Mouse (Mus musculus): ENCODE results near the gene Cttnbp2nl. TPM values are rescaled to one million over a fixed set of nuclear protein-coding genes. Genes with fewer than 3 reads are reported as not detected.

The Cttnbp2nl gene
- total and polyA plus RNA-seq, 2 experiments from 2014 or later: 24.9 to 42.4 TPM

- H3K27ac ChIP-seq: no peak overlapping the region
- H3K27me3 ChIP-seq (ENCODE audit: insufficient read depth, low read length): no peaks in the 10 kb centered on the region
- H3K9me3 ChIP-seq (ENCODE audit: low read length): no peaks in the 10 kb centered on the region
- no peaks in the 10 kb centered on the region for H3K4me1 ChIP-seq (ENCODE audit: insufficient read depth, low read length)
- 92% methylated on average over 11 of the region's 11 CpGs for WGBS
- ATAC-seq: no peak
- no peak for DNase-seq (ENCODE audit: low spot score)
- no peak overlapping the region for H3K9ac ChIP-seq (replicated peaks; ENCODE audit: low read length)
- H3K4me3 ChIP-seq (ENCODE audit: low read length): no peak overlapping the region
- no peak overlapping the region for H3K4me2 ChIP-seq (ENCODE audit: low read depth, low read length)
- peaks cover 37% of the 10 kb centered on the region for H3K36me3 ChIP-seq (ENCODE audit: insufficient read depth, low read length)
- no peak for TF ChIP-seq CTCF (IDR thresholded peaks at IDR 0.05; ENCODE audit: low read depth)
These were observed 42.1 kb downstream of the Cttnbp2nl start for GRCm38 (mm10) chr3:105010681-105011339.

- Histone ChIP-seq H3K4me3 (ENCODE audit: low read length) (no peak overlapping the region), H3K27ac (no peak overlapping the region), H3K4me1 (ENCODE audit: insufficient read depth, low read length) (no peaks in the 10 kb centered on the region), H3K27me3 (ENCODE audit: insufficient read depth, low read length) (no peaks in the 10 kb centered on the region), H3K9me3 (ENCODE audit: low read length) (no peaks in the 10 kb centered on the region), H3K9ac (replicated peaks; ENCODE audit: low read length) (no peak overlapping the region), H3K36me3 (ENCODE audit: insufficient read depth, low read length) (peaks cover 59% of the 10 kb centered on the region), H3K4me2 (ENCODE audit: low read depth, low read length) (no peak overlapping the region)
- ATAC-seq: no peak
- WGBS: 89% methylated on average over 9 of the region's 9 CpGs
- no peak for DNase-seq (ENCODE audit: low spot score)
- no peak for TF ChIP-seq CTCF (IDR thresholded peaks at IDR 0.05; ENCODE audit: low read depth)
These were observed 44.9 kb downstream of the Cttnbp2nl start for GRCm38 (mm10) chr3:105008070-105008469.

GRCm38 (mm10) chr3:105006101-105006500, 46.8 kb downstream of the Cttnbp2nl start:
- H3K9me3 ChIP-seq (ENCODE audit: low read length): no peaks in the 10 kb centered on the region
- H3K36me3 ChIP-seq (ENCODE audit: insufficient read depth, low read length): peaks cover 58% of the 10 kb centered on the region
- H3K4me2 ChIP-seq (ENCODE audit: low read depth, low read length): no peak overlapping the region
- ATAC-seq (no peak), DNase-seq (ENCODE audit: low spot score) (no peak)
- H3K27ac ChIP-seq: no peak overlapping the region
- TF ChIP-seq CTCF (IDR thresholded peaks at IDR 0.05; ENCODE audit: low read depth): no peak
- H3K4me1 ChIP-seq (ENCODE audit: insufficient read depth, low read length): no peaks in the 10 kb centered on the region
- 84% methylated on average over 6 of the region's 6 CpGs for WGBS
- H3K4me3 ChIP-seq (ENCODE audit: low read length): no peak overlapping the region
- no peaks in the 10 kb centered on the region for H3K27me3 ChIP-seq (ENCODE audit: insufficient read depth, low read length)
- no peak overlapping the region for H3K9ac ChIP-seq (replicated peaks; ENCODE audit: low read length)

- H3K4me1 ChIP-seq (ENCODE audit: insufficient read depth, low read length): no peaks in the 10 kb centered on the region
- no peaks in the 10 kb centered on the region for H3K9me3 ChIP-seq (ENCODE audit: low read length)
- WGBS: 90% methylated on average over 20 of the region's 20 CpGs
- H3K4me3 ChIP-seq (ENCODE audit: low read length): no peak overlapping the region
- no peak overlapping the region for H3K4me2 ChIP-seq (ENCODE audit: low read depth, low read length)
- no peak for ATAC-seq
- no peak overlapping the region for H3K9ac ChIP-seq (replicated peaks; ENCODE audit: low read length)
- no peaks in the 10 kb centered on the region for H3K27me3 ChIP-seq (ENCODE audit: insufficient read depth, low read length)
- peaks cover 53% of the 10 kb centered on the region for H3K36me3 ChIP-seq (ENCODE audit: insufficient read depth, low read length)
- no peak for DNase-seq (ENCODE audit: low spot score)
- TF ChIP-seq CTCF (IDR thresholded peaks at IDR 0.05; ENCODE audit: low read depth): no peak
- no peak overlapping the region for H3K27ac ChIP-seq
These were observed 47.3 kb downstream of the Cttnbp2nl start for GRCm38 (mm10) chr3:105005561-105006065.

- Histone ChIP-seq H3K27me3 (ENCODE audit: insufficient read depth, low read length) (no peaks in the 10 kb centered on the region), H3K9me3 (ENCODE audit: low read length) (no peaks in the 10 kb centered on the region), H3K27ac (no peak overlapping the region), H3K4me2 (ENCODE audit: low read depth, low read length) (no peak overlapping the region), H3K4me3 (ENCODE audit: low read length) (no peak overlapping the region), H3K9ac (replicated peaks; ENCODE audit: low read length) (no peak overlapping the region), H3K4me1 (ENCODE audit: insufficient read depth, low read length) (no peaks in the 10 kb centered on the region), H3K36me3 (ENCODE audit: insufficient read depth, low read length) (peaks cover 47% of the 10 kb centered on the region)
- no peak for ATAC-seq
- no peak for DNase-seq (ENCODE audit: low spot score)
- 93% methylated on average over 10 of the region's 10 CpGs for WGBS
- no peak for TF ChIP-seq CTCF (IDR thresholded peaks at IDR 0.05; ENCODE audit: low read depth)
These were observed 47.9 kb downstream of the Cttnbp2nl start for GRCm38 (mm10) chr3:105005011-105005410.

GRCm38 (mm10) chr3:105003960-105004463, 48.9 kb downstream of the Cttnbp2nl start:
- 65% methylated on average over 14 of the region's 14 CpGs for WGBS
- ATAC-seq: peak; percentile 59; the same call in 1 of the 2 replicates
- Histone ChIP-seq H3K27me3 (ENCODE audit: insufficient read depth, low read length) (no peaks in the 10 kb centered on the region), H3K27ac (no peak overlapping the region), H3K36me3 (ENCODE audit: insufficient read depth, low read length) (peaks cover 38% of the 10 kb centered on the region), H3K4me1 (ENCODE audit: insufficient read depth, low read length) (no peaks in the 10 kb centered on the region), H3K4me2 (ENCODE audit: low read depth, low read length) (no peak overlapping the region), H3K4me3 (ENCODE audit: low read length) (no peak overlapping the region), H3K9ac (replicated peaks; ENCODE audit: low read length) (no peak overlapping the region), H3K9me3 (ENCODE audit: low read length) (no peaks in the 10 kb centered on the region)
- no peak for TF ChIP-seq CTCF (IDR thresholded peaks at IDR 0.05; ENCODE audit: low read depth)
- peak; percentile 24 for DNase-seq (ENCODE audit: low spot score)

GRCm38 (mm10) chr3:105001374-105001773, 51.6 kb downstream of the Cttnbp2nl start:
- no peak overlapping the region for H3K9ac ChIP-seq (replicated peaks; ENCODE audit: low read length)
- 0 out of 2 replicates have a peak, but pooled peaks cover 5% of the 10 kb centered on the region for H3K4me1 ChIP-seq (ENCODE audit: insufficient read depth, low read length)
- 64% methylated on average over 6 of the region's 6 CpGs for WGBS
- no peak for ATAC-seq
- H3K4me2 ChIP-seq (ENCODE audit: low read depth, low read length): no peak overlapping the region
- no peaks in the 10 kb centered on the region for H3K27me3 ChIP-seq (ENCODE audit: insufficient read depth, low read length)
- peaks cover 22% of the 10 kb centered on the region; the same call in 1 of the 2 replicates for H3K36me3 ChIP-seq (ENCODE audit: insufficient read depth, low read length)
- no peak overlapping the region for H3K27ac ChIP-seq
- no peaks in the 10 kb centered on the region for H3K9me3 ChIP-seq (ENCODE audit: low read length)
- no peak for TF ChIP-seq CTCF (IDR thresholded peaks at IDR 0.05; ENCODE audit: low read depth)
- DNase-seq (ENCODE audit: low spot score): no peak
- no peak overlapping the region for H3K4me3 ChIP-seq (ENCODE audit: low read length)
